Mouse (Mus musculus): ENCODE results near the gene Sfxn5.

GRCm38 (mm10) chr6:85180036-85180435 lies 153.2 kb downstream of the Sfxn5 start:
- TF ChIP-seq ZC3H11A (IDR thresholded peaks at IDR 0.05; ENCODE audit: low read depth, low read length) (no peak), CTCF (IDR thresholded peaks at IDR 0.05 in 2 of 3, conservative IDR thresholded peaks at IDR 0.05 in 1 of 3; ENCODE audit: control insufficient read depth in 1 of 3, insufficient read depth in 1 of 3, low read depth in 2 of 3, low read length in 3 of 3, poor library complexity in 1 of 3, severe bottlenecking in 1 of 3) (no peak), TCF12 (IDR thresholded peaks at IDR 0.05; ENCODE audit: low read depth, low read length) (no peak), EP300 (IDR thresholded peaks at IDR 0.05; ENCODE audit: low read depth in 1 of 2, low read length in 2 of 2) (no peak), POLR2AphosphoS2 (IDR thresholded peaks at IDR 0.05; ENCODE audit: low read length) (no peak), ELF1 (IDR thresholded peaks at IDR 0.05; ENCODE audit: low read depth, low read length) (no peak), UBTF (IDR thresholded peaks at IDR 0.05; ENCODE audit: borderline replicate concordance, insufficient read depth, low read depth, low read length) (no peak), GABPA (IDR thresholded peaks at IDR 0.05; ENCODE audit: low read depth, low read length) (no peak)
